Mouse (Mus musculus): ENCODE results near the gene 4930519G04Rik. TPM values are rescaled to one million over a fixed set of nuclear protein-coding genes. Genes with fewer than 3 reads are reported as not detected.
A peak's percentile ranks its signal among the peaks of the same experiment; 100 is the strongest.
"Not testable (repeated sequence)": the region's sequence is repeated elsewhere in the genome, so short reads cannot be mapped to it uniquely, and the experiment has no call there.

4930519G04Rik gene
- polyA plus RNA-seq (2012; rRNA removed): not detected in 2 replicates

GRCm38 (mm10) chr5:114853364-114853763 lies at the start of gene 4930519G04Rik:
Gene 4930519G04Rik (plus strand): TSS chr5:114853664.
- DNase-seq (ENCODE audit: low spot score): not testable (repeated sequence)

DNA sequence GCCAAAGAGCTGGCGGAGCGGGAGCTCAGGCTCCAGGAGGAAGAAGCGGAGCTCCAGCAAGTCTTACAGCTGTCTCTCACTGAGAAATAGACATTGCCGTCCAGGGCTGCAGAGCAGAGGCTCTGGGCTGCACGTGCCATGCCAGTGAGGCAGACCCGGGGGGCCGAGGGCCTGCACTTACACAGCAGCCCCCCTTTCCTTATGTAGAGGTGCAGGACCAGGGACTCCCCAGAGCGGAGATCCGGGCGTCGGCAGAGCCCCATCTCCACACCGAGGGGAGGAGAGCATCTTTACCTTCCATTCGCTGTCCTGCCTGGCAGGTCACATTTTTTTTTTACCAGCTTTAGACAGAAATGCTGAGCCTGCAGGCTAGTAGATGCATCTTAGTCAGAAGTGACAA lies 49.1 kb upstream of the 4930519G04Rik start:
- DNase-seq (ENCODE audit: low spot score): no peak

DNA sequence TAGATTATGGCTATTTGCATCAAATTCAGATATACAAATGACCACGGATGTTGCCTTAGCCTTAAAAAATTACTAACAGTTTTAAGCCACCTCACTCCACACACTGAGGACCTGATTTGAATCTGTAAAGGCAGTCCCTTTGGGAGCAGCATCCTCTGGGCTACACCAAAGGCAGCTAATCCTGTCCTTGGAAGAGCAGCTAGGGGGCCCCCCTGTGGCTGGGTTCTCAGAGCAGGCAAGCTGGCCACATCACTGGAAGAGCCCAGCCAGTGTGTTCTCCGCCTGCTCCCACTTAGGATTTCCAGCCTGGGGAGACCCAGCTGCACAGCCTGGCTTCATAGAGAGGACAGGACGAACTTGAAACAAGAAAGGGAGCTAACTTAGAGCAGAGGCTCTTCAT lies 48.5 kb upstream of the 4930519G04Rik start:
- no peak for DNase-seq (ENCODE audit: low spot score)

DNA sequence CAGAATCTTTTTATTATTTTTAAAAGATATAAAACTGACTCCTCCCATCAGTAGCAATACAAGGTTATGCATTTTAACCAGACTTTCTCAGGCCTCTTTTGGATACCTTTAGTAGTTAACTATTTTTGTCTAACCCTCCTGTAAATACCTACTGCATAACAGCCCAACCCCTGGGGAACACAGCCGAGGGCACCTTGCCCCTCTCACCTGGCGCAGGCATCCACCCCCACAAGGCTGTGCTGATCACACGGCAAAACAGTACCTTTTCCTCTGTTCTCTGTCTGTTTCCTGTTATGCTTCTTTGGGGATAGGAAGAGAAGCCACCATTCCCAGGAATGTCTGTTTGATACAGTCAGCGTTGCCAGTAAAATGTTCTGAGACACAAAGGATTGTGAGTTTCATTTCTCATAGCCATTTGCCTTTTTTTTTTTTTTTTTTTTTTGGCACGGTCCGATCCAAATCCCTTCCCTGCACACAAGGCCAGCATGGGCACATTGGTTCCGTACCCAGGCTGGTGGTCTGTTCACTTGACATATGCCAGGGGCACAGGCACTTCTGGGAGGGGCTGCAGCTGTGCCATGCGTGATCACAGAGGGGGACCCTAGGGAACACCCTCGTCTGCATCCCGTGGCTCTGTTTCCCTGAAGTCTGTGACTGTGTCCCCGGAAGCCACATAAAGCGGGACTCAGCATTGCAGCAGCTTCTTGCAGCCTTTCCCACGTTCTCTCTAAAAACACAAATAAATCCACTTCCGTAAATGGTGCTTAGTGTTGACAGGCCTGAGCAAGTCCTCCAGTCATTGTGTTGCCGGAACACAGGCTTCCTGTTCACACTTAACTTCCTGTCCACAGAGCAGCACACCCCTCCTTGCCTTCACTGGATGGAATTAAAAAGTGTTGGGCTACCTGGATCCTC lies 47.8 kb upstream of the 4930519G04Rik start:
- no peak for DNase-seq (ENCODE audit: low spot score)

- DNase-seq (ENCODE audit: low spot score): no peak
Observed at GRCm38 (mm10) chr5:114806636-114807035, 46.8 kb upstream of the 4930519G04Rik start.

GRCm38 (mm10) chr5:114807063-114807462 lies 46.4 kb upstream of the 4930519G04Rik start:
- no peak for DNase-seq (ENCODE audit: low spot score)

- no peak for DNase-seq (ENCODE audit: low spot score)
Observed at GRCm38 (mm10) chr5:114807468-114807867, 46.0 kb upstream of the 4930519G04Rik start.

- DNase-seq (ENCODE audit: low spot score): no peak
Observed at GRCm38 (mm10) chr5:114807893-114808292, 45.6 kb upstream of the 4930519G04Rik start.

DNA sequence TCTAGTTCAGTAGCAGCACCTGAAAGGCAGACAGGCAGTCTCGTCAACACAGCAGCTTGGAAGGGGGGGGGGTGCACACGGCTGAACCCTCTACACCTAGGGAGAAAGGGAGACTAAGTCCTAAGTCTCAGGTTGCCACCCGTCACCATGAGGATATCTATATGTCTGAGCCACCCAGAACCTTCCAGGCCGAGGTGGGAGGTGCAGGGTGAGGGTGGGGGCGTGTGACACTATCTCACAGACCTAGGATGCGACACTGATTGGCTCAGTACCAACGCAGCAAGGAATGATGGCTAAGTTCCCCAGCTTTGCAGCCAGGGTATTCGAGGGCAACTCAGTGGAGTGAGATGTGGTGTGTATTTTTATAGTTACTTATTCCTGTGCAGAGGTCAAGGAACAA lies 45.1 kb upstream of the 4930519G04Rik start:
- DNase-seq (ENCODE audit: low spot score): no peak

DNA sequence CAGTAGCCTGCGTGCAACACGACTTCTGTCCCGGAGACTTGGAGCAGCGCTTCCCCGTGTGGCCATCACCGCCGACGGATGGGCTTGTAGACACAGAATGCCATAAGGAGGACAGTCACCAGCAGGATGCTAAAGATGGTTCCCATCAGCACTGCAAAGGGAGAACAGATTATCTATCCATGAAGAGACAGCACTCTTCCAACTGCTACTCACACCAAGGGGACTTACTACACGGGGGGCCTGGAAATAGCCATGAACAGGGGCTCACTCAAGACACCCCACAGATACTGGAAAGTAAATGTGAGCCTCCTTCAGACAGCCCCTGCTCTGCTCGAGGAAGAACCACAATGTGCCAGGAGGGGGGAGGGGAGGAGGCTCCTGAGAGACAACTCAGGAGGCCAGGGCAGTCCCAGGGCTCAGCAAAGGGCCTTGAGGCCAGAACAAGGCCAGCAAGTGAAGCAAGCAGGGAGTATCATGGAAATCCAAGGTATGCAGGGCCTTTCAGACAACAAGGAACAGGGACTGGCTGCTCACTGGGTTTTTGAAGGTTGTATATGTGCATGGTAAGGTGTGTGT lies 44.2 kb upstream of the 4930519G04Rik start:
- DNase-seq (ENCODE audit: low spot score): no peak

- no peak for DNase-seq (ENCODE audit: low spot score)
Observed at GRCm38 (mm10) chr5:114809826-114810225, 43.6 kb upstream of the 4930519G04Rik start.

GRCm38 (mm10) chr5:114813525-114814181 lies 39.8 kb upstream of the 4930519G04Rik start:
- DNase-seq (ENCODE audit: low spot score): peak; percentile 57

GRCm38 (mm10) chr5:114816599-114816998 lies 36.9 kb upstream of the 4930519G04Rik start:
- DNase-seq (ENCODE audit: low spot score): no peak

- no peak for DNase-seq (ENCODE audit: low spot score)
Observed at GRCm38 (mm10) chr5:114818124-114818523, 35.3 kb upstream of the 4930519G04Rik start.

DNA sequence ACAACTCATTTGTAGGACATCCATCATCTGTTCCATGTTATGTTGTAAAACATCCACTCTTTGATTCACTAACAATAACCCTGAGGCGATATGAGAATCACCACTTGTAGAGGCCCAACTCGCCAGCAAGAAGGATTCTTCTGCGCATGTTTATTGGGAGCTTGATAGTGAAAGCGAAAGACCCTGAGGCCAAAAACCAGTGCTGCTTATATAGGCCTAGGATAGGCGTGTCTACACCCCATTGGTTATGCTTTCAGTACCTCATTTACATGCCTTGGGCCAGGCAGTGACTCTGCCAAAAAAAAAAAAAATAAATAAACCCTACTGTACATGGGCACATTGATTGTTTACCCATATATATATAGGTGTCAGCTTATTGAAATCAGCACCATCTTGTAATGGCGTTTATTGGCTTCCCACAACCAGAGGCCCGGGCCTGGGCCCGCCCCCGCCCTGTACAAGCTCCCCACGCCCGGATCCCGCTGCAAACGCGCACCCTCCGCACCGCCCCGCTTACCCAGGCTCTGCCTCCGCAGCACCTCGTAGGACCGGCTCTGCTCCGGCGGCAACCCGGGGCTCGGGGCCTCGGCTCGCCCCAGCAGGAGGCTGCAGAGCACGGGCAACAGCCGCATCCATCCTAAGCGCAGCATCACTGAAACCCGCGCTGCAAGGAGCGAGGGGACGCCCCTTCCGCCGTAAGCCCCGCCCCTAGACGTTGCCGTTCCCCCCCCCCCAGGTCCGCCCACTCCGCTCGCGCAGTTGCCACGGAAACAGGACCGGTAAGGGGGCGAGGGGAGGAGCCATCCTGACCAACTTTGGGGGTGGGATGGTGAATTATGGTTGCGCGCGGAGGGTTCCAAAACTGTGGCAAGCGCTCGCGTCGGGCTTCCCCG lies 30.4 kb upstream of the 4930519G04Rik start, which contains the start of gene 1500011B03Rik:
Gene 1500011B03Rik, minus strand, starts transcription at position 673 of the 893 bp plus-strand sequence.
- DNase-seq (ENCODE audit: low spot score): no peak

- no peak for DNase-seq (ENCODE audit: low spot score)
Observed at GRCm38 (mm10) chr5:114824197-114824596, 29.3 kb upstream of the 4930519G04Rik start.

DNA sequence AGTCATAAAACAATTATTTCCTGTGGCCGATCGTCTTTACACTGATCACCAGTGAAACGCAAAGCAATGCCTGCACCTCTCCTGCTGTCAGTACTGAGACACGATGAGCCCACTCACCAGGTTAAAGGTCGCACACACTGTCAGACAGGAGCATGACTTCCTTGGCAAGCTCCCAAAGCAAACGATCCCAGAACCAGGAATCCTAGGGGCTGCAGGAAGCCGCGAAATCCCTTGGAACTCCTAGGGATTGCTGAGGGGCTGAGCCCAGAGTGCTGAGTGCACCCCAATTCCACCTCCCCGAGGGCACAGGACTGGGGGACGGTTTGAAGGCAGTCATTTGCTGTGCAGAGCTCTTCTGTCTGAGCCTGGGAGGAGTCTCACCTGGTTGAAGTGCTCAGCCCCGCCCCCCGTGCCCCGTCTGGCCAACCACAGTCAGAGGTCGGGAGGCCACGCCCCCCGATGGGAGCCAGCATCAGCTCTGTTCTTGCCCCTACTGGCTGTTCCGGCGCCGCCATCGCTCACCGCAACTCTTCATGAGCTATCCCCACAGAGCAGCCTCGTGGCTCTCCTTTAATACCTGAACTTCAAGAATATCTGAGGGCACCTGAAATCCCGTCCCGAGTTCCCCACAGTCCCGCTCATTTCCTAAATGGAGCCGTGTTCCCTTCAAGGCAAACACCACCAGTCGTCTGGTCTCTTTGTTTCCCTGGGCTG lies 27.3 kb upstream of the 4930519G04Rik start:
- DNase-seq (ENCODE audit: low spot score): peak; percentile 42

GRCm38 (mm10) chr5:114827427-114827826 lies 26.0 kb upstream of the 4930519G04Rik start:
- DNase-seq (ENCODE audit: low spot score): no peak

DNA sequence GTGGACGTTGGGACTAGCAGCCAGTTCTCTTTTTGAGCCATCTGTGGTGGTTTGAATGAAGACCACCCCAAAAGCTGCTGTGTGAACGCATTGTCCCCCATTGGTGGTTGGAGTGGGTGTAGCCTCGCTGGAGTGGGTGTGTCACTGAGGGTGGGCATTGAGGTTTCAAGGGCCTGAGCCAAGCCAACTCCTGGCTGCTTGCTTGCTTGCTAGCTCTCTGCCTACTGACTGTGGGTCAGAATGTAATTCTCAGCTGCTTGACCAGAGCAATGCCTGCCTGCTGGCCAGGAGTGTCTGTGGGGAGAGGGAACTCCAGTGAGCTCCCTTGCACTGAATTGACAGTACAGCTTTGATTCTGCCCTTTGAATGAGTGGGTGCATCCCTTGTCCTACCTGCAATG lies 23.7 kb upstream of the 4930519G04Rik start:
- DNase-seq (ENCODE audit: low spot score): no peak

DNA sequence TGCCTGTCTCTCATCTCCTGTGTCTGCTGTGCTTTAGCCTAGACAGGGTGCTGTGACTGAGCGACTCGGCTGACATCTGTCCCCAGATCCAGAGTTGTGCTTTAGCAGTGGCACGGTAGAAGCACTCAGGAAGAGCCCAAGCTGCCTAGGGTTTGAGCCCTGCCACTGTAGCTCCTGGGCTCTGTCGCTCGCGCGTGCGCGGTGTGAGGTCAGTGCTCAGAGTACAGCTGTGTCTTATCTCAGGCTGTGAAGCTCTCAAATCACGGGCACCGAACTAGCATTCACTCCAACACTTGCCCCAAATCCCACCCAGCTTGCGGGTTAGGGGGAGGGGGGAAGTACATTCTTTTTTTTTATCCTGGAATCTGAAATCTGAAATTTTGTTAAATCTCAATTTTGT lies 16.6 kb upstream of the 4930519G04Rik start:
- no peak for DNase-seq (ENCODE audit: low spot score)

DNA sequence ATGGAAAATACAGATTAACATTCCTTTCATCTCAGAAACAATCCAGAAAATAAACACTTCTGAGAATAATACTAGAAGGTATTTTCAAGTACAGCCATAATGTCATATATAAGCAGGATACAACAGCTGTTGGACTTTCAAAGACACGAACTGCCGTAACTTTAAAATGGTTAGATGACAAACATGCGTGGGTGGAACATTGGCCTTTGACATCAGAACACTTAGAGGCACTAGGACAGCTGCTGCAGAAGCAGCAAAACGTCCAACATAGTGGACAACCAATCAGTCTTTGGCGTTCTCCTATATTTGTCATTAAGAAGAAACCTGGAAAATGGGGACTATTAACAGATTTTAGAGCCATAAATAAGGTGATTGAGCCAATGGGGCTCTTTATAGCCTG lies 13.0 kb upstream of the 4930519G04Rik start:
- not testable (repeated sequence) for DNase-seq (ENCODE audit: low spot score)
